Mouse (Mus musculus): ENCODE results near the gene Ky. TPM values are rescaled to one million over a fixed set of nuclear protein-coding genes. Genes with fewer than 3 reads are reported as not detected.

Gene Ky
- under 1 TPM; 0.35 to 0.44 TPM for total RNA-seq (2023)

DNA sequence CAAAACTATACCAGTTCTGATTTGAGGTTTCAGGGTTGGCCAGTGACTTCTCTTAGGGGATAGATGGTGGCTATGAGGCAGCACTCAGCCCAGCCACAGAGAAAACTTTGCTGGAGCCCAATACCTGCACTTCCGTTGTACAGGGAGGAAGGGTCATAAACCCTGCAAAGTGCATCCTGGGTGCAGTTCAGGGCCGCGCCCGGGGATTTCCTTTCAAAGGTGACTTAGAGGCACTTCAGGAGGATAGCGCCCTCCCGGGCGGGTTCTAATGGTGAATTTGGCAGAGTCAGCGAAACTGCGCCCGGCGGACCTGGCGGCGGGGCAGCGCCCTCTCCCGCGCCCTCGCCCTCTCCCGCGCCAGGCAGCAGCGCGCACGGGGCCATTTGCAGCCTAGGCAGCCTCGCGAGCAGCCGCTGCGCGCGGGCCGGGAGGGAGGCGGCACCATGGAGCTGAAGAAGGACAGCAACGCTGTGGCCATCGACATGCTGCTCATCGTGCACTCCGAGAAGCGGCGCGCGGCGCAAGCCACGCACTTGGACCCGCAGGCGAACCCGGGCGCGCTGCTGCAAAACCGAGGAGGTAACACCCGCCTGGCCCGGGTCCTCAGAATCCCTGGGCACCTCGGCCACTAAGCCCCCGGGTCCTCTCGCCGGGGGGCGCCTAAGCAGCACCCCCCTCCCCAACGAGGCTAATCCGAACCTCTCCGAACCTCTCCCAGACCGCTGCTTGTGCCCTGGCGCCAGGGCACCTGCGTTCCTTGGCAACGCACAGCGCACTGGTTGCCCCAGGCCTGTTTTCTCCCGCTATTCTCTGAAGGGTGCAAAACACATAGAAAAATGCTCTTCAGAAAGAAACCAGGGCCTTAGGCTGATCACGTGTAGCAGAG is at the start of gene Ky:
Ky (plus strand) TSS at position 51 of the 886 bp plus-strand sequence.

Other genes starting within 250 kb of the Ky start
- not detected for gene Ephb1, start 151.1 kb upstream of the Ky start, total RNA-seq (2023)
- 100 to 1,000 TPM in 1 of 2 experiments, 10 to 100 TPM in 1; 70.8 to 102 TPM for gene Anapc13, start 120.5 kb downstream of the Ky start, total RNA-seq (2023)
- 10 to 100 TPM; 79.8 to 90.5 TPM for gene Cep63, start 120.8 kb downstream of the Ky start, total RNA-seq (2023)
- gene Amotl2, start 210.9 kb downstream of the Ky start, total RNA-seq (2023) = not detected

Data from B cell, adult 67 days (primary cell).